Mouse (Mus musculus): Measurements from ENCODE around the gene Stxbp3. TPM values are rescaled to one million over a fixed set of nuclear protein-coding genes. Genes with fewer than 3 reads are reported as not detected.
"Not testable (repeated sequence)": the region's sequence is repeated elsewhere in the genome, so short reads cannot be mapped to it uniquely, and the experiment has no call there.

The Stxbp3 gene
- polyA plus RNA-seq, 1 experiment from 2014 or later, result 16.0 TPM

DNA sequence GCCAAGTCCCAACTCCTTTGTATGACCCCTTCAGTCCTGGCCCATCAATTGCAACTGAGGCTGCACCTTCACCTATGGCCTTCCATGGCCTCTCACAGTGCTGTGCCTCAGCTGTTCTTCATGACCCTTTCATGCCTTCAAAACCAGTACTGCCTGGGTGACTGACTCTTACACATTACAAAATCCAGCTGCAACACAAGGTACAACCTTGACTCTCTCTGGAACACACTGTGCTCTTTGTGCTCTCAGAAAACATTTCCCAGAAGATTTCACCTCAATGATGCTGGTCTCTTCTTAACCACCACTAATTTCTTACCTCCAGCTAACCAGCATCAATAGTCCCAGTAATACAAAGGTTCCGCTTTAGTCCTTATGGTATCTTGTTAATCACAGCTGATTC, 6.6 kb downstream of the Stxbp3 start:
- ATAC-seq; H3K27me3 ChIP-seq; H3K27ac ChIP-seq; H3K36me3 ChIP-seq; H3K4me2 ChIP-seq (replicated peaks); H3K9me3 ChIP-seq; H3K4me3 ChIP-seq (replicated peaks); H3K9ac ChIP-seq (replicated peaks); H3K4me1 ChIP-seq (replicated peaks): not testable (repeated sequence)
- WGBS, result 100% methylated on average over 1 of the region's 1 CpGs

DNA sequence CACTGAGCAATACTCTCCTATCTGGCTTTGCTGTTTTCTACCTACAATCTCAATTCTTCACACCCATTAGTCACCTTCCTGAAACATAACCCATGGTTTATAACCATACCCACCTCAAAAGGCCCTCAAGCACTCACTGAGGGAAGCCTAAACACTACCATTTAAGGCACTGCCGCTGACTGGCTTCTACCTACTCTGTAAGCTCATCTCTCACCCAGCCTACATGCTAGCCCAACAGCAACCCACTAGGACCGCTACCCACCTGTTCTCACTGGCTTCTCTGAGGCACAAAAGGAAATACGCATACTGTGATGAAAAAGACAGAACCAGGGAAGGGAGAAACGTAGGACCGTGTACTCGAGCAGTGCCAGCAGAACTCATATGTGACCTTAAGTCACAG, 8.6 kb downstream of the Stxbp3 start:
- no peak for ATAC-seq
- no peaks in the 10 kb centered on the region for H3K27me3 ChIP-seq
- no peak overlapping the region for H3K27ac ChIP-seq
- no peaks in the 10 kb centered on the region for H3K9me3 ChIP-seq
- 98% methylated on average over 6 of the region's 6 CpGs for WGBS
- no peak overlapping the region for H3K4me2 ChIP-seq (replicated peaks)
- H3K36me3 ChIP-seq, result peaks cover 3% of the 10 kb centered on the region
- H3K4me3 ChIP-seq (replicated peaks), result no peak overlapping the region
- no peaks in the 10 kb centered on the region for H3K4me1 ChIP-seq (replicated peaks)
- H3K9ac ChIP-seq (replicated peaks), result no peak overlapping the region

DNA sequence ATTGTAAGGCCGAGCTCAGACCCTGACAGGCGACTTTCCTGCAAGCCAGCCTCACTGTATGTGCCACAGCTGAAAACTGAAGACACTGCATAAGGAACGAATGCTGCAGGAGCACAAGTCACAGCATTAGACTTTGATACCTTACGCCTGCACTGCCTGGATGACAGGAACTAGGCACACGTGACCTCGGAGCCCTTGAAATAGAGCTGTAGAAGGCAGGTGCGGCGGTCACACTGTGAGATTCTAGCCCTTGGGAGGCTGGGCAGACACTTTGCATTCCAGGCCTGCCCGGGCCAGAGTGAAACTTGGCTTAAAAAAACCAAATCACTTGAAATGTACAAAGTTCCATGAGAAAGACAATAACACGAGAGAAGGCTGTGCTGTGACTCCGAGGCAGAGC, 9.8 kb downstream of the Stxbp3 start:
- no peaks in the 10 kb centered on the region for H3K27me3 ChIP-seq
- no peak for ATAC-seq
- no peaks in the 10 kb centered on the region for H3K4me1 ChIP-seq (replicated peaks)
- H3K36me3 ChIP-seq, result peaks cover 6% of the 10 kb centered on the region
- no peak overlapping the region for H3K4me2 ChIP-seq (replicated peaks)
- WGBS, result 91% methylated on average over 11 of the region's 11 CpGs
- H3K9me3 ChIP-seq, result no peaks in the 10 kb centered on the region
- H3K4me3 ChIP-seq (replicated peaks), result no peak overlapping the region
- no peak overlapping the region for H3K27ac ChIP-seq
- no peak overlapping the region for H3K9ac ChIP-seq (replicated peaks)

DNA sequence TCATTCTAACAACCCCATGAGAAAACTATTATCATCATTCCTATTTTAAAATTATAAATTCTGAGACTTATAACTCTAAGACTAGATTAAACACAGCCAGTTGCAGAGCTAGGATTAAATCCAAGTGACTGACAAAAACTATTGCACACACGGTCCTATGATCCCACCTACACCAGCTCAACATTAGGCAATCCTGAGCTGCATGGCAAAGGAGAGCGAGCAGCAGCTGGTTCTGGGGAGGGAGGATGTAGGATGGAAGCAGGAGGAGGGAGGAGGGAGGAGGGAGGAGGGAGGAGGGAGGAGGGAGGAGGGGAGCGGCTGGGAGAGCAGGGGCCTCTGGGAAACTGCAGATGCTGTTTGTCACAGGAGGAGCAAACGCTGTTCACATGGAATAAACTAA, 24.7 kb downstream of the Stxbp3 start:
- Histone ChIP-seq H3K4me2 (replicated peaks) (no peak overlapping the region), H3K4me1 (replicated peaks) (no peaks in the 10 kb centered on the region), H3K4me3 (replicated peaks) (no peak overlapping the region), H3K36me3 (peaks cover 9% of the 10 kb centered on the region; the same call in 1 of the 2 replicates), H3K9me3 (no peaks in the 10 kb centered on the region), H3K9ac (replicated peaks) (no peak overlapping the region), H3K27me3 (no peaks in the 10 kb centered on the region), H3K27ac (no peak overlapping the region)
- WGBS, result 86% methylated on average over 4 of the region's 4 CpGs
- ATAC-seq, result no peak

DNA sequence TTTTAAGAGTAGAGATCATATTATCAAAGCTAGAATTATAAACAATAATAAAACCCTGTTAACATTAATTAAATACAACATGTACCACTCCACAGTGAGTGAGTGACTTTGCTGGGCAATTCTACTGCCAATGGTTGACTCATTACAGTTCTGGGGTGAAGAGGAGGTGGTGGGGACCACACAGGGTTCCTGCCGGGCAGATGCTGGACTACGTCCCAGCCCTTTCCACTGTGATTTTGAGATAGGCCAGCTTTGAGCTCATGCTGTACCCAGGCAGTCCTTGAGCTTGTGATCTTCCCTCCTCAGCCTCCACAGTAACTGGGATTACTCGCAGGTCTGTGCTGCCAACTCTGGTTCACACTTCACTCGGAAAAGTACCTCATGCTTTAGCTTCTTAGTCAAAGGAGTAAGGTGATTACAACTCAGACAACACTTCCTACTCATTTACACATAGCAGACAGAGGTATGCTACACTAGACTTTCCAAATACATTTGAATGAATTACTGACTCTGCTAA, 29.5 kb downstream of the Stxbp3 start:
- ATAC-seq, result no peak

DNA sequence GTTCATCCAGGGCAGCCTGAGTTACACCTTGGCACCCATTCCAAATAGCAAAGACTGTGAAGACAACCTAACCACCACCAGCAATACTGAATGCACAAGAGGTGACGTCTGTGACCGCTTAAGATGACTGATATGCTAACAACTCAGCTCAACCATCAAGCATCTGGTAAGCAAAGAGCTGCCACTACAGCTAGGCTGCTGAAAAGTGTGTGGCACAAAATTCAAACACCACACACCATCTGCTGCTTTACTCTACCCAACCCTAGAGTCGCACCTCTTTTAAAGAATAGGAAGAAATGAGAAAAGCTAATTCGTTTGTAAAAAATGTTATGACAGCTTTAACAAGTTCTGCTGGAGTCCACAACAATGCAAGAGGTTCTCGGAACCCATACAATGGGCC, 34.7 kb downstream of the Stxbp3 start:
- Histone ChIP-seq H3K4me3 (replicated peaks) (no peak overlapping the region), H3K27ac (no peak overlapping the region), H3K9ac (replicated peaks) (no peak overlapping the region), H3K4me2 (replicated peaks) (no peak overlapping the region), H3K36me3 (peaks cover 33% of the 10 kb centered on the region), H3K9me3 (no peaks in the 10 kb centered on the region), H3K27me3 (no peaks in the 10 kb centered on the region), H3K4me1 (replicated peaks) (0 out of 2 replicates have a peak, but pooled peaks cover 2% of the 10 kb centered on the region)
- no peak for ATAC-seq
- WGBS, result 83% methylated on average over 5 of the region's 5 CpGs

More for the DNA sequence above, 29.5 kb downstream of the Stxbp3 start:
- Histone ChIP-seq H3K4me1 (replicated peaks) (no peaks in the 10 kb centered on the region), H3K36me3 (peaks cover 9% of the 10 kb centered on the region; the same call in 1 of the 2 replicates), H3K4me2 (replicated peaks) (no peak overlapping the region), H3K27me3 (no peaks in the 10 kb centered on the region), H3K27ac (no peak overlapping the region), H3K4me3 (replicated peaks) (no peak overlapping the region), H3K9me3 (no peaks in the 10 kb centered on the region), H3K9ac (replicated peaks) (no peak overlapping the region)
- 84% methylated on average over 4 of the region's 4 CpGs for WGBS

DNA sequence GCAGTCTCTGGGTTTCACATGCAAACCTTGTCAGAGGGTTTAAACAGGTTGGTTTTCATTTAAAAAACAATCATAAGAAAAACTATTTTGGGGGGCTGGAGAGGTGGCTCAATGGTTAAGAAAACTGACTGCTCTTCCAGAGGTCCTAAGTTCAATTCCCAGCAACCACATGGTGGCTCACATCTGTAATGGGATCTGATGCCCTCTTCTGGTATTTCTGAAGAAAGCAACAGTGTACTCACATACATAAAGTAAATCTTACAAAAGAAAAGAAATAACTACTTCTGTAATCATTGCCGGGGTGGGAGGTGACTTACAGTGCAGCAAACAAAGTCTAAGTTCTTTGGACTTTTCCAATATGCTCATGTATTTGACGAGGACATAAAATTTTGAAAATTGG, 42.0 kb downstream of the Stxbp3 start:
- WGBS, result 88% methylated on average over 2 of the region's 2 CpGs
- Histone ChIP-seq H3K36me3 (peaks cover 45% of the 10 kb centered on the region), H3K27me3 (no peaks in the 10 kb centered on the region), H3K9me3 (no peaks in the 10 kb centered on the region), H3K27ac (no peak overlapping the region), H3K4me1 (replicated peaks) (no peaks in the 10 kb centered on the region), H3K4me3 (replicated peaks) (no peak overlapping the region), H3K9ac (replicated peaks) (no peak overlapping the region), H3K4me2 (replicated peaks) (no peak overlapping the region)
- no peak for ATAC-seq

DNA sequence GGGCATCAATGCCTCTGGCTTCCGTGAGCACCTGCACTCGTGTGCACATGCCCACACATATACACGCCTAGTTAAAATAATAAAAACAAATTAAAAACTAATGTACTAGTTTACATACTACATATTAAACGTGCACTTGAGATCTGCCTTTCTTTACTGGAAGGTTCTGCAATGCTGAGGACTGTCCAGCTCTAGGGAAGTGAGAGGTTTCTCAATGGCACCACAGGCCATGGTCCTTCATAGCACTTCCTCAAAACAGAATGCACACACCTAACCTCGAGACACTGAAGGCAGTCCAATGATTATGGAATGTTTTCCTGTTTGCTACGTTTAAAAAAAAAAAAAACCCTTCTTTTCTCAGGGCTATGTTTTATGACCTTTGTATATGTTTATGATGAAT, 42.6 kb downstream of the Stxbp3 start:
- 94% methylated on average over 6 of the region's 6 CpGs for WGBS
- Histone ChIP-seq H3K4me3 (replicated peaks) (no peak overlapping the region), H3K36me3 (peaks cover 40% of the 10 kb centered on the region)

DNA sequence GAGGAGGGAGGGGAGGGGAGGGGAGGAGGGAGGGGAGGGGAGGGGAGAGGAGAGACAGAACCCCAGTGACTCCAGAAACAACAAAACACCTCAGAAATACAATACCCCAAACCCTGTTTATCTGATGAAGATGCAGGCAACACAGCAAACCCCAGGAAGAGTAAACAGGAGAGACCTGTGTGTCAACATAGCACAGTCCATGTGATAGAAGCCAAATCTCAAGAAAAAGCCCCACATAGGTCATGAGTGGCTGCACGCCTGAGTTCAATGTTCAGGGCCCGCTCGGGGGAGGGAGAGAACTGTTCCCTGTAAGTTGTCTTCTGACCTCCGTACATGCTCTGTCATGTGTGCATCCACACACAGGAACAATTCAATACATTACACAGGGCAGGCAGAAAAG, 43.9 kb downstream of the Stxbp3 start:
- Histone ChIP-seq H3K4me1 (replicated peaks) (no peaks in the 10 kb centered on the region), H3K4me2 (replicated peaks) (no peak overlapping the region), H3K4me3 (replicated peaks) (no peak overlapping the region), H3K36me3 (peaks cover 33% of the 10 kb centered on the region), H3K9ac (replicated peaks) (no peak overlapping the region), H3K27ac (no peak overlapping the region), H3K9me3 (no peaks in the 10 kb centered on the region), H3K27me3 (no peaks in the 10 kb centered on the region)
- WGBS, result 90% methylated on average over 4 of the region's 4 CpGs
- no peak for ATAC-seq

More for the DNA sequence above, 42.6 kb downstream of the Stxbp3 start:
- no peak overlapping the region for H3K9ac ChIP-seq (replicated peaks)
- no peak for ATAC-seq
- H3K4me2 ChIP-seq (replicated peaks), result no peak overlapping the region
- no peaks in the 10 kb centered on the region for H3K9me3 ChIP-seq
- no peak overlapping the region for H3K27ac ChIP-seq
- H3K4me1 ChIP-seq (replicated peaks), result no peaks in the 10 kb centered on the region
- H3K27me3 ChIP-seq, result no peaks in the 10 kb centered on the region

DNA sequence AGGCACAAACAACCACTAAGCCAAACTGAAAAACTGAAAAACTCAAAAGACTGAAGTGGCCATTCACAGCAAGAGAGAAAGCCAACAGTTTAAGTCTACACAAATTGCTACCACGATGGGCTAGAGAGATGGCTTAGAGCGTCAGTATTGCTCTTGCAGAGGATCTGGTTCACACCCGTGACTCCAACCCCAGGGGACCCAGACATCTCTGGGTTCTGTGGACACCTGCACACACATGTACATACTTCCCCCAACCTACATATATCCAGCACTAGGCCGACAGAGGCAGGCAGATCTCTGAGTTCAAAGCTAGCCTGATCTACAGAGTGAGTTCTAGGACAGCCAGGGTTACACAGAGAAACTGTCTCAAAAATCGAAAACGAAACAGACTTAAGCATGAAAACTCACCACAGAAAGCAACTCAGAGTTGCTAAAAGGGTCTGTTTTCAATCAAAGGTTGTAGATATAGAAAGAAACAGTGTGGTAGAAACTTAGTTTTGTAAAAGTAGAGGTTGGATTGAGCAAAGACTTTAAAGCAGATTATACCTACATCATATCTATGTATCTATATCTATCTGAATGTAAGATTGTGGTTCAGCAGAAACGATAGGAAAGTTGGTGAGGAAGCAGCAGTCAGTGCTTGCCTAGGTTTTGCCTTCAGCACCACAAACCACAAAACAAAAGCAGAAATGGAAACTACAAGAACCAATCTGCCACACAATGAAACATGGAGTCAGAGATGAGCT, 44.6 kb downstream of the Stxbp3 start:
- Histone ChIP-seq H3K4me3 (replicated peaks) (no peak overlapping the region), H3K27ac (no peak overlapping the region), H3K4me2 (replicated peaks) (no peak overlapping the region), H3K4me1 (replicated peaks) (no peaks in the 10 kb centered on the region), H3K36me3 (peaks cover 27% of the 10 kb centered on the region), H3K9ac (replicated peaks) (no peak overlapping the region), H3K9me3 (no peaks in the 10 kb centered on the region), H3K27me3 (no peaks in the 10 kb centered on the region)
- 92% methylated on average over 7 of the region's 7 CpGs for WGBS
- ATAC-seq, result no peak

DNA sequence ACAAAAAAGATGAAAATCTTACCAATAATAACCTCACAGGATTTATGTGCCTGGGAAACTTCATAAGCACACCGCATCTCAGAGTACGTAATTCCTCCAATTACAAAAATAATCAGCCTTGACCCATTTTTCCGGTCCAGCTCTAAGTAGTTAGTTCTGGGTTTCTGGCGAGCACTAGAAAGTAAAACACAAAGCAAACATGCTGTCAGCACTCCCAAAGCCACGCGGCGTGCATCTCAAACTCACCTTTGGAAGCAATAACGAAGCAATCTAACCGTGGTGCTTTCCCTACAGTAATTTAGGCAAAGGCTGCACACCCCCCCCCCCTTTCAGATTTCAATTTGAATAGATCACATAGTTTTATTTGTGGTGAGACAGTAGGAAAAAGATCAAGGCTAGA, 45.5 kb downstream of the Stxbp3 start:
- WGBS, result 91% methylated on average over 9 of the region's 9 CpGs
- H3K9ac ChIP-seq (replicated peaks), result no peak overlapping the region
- no peak overlapping the region for H3K27ac ChIP-seq

DNA sequence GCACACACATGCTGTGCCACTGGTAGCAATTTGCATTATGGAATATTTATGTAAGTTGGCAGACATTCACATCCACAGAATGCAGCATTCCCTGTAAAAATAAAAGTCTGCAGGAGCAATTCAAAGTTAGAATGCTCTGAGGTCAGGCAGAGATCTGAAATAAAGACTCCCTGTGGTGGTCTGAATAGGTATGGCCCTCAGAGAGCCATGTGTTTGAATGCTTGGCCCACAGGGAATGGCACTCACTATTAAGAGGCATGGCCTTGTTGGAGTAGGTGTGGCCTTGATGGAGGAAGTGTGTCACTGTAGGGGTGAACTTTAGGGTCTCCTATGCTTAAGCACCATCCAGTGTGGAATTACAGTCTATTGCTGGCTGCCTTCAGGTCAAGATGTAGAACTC, 47.9 kb downstream of the Stxbp3 start:
- Histone ChIP-seq H3K4me3 (replicated peaks) (no peak overlapping the region), H3K27me3 (no peaks in the 10 kb centered on the region), H3K4me1 (replicated peaks) (no peaks in the 10 kb centered on the region), H3K4me2 (replicated peaks) (no peak overlapping the region), H3K9ac (replicated peaks) (no peak overlapping the region), H3K27ac (no peak overlapping the region), H3K9me3 (no peaks in the 10 kb centered on the region), H3K36me3 (peaks cover 10% of the 10 kb centered on the region; the same call in 1 of the 2 replicates)
- ATAC-seq, result no peak

More for the DNA sequence above, 45.5 kb downstream of the Stxbp3 start:
- no peaks in the 10 kb centered on the region for H3K9me3 ChIP-seq
- no peak for ATAC-seq
- no peaks in the 10 kb centered on the region for H3K4me1 ChIP-seq (replicated peaks)
- H3K4me2 ChIP-seq (replicated peaks), result no peak overlapping the region
- H3K27me3 ChIP-seq, result no peaks in the 10 kb centered on the region
- H3K4me3 ChIP-seq (replicated peaks), result no peak overlapping the region
- peaks cover 18% of the 10 kb centered on the region; the same call in 1 of the 2 replicates for H3K36me3 ChIP-seq
